Mouse (Mus musculus) megakaryocyte, embryonic 14.5 days (primary cell): ENCODE data around the gene Ndufa7.
"Not testable (repeated sequence)": the region's sequence is repeated elsewhere in the genome, so short reads cannot be mapped to it uniquely, and the experiment has no call there.

Source experiments
- FLI1 ChIP-seq: IDR thresholded peaks from 2 replicates; pipeline ENCODE4 v1.6.1; 2012; ENCODE audit warnings: low read length, inconsistent platforms, mixed read lengths
- GATA1 ChIP-seq: IDR thresholded peaks from 3 replicates; pipeline ENCODE4 v1.6.1; 2012; ENCODE audit warnings: mixed read lengths, low read length, inconsistent platforms, borderline replicate concordance

GRCm38 (mm10) chr17:33824997-33825330 lies 592 bp downstream of the Ndufa7 start:
- not testable (repeated sequence) for TF ChIP-seq FLI1, GATA1
